ENCODE assay signal across 7 mouse cellular contexts in the genomic region with DNA sequence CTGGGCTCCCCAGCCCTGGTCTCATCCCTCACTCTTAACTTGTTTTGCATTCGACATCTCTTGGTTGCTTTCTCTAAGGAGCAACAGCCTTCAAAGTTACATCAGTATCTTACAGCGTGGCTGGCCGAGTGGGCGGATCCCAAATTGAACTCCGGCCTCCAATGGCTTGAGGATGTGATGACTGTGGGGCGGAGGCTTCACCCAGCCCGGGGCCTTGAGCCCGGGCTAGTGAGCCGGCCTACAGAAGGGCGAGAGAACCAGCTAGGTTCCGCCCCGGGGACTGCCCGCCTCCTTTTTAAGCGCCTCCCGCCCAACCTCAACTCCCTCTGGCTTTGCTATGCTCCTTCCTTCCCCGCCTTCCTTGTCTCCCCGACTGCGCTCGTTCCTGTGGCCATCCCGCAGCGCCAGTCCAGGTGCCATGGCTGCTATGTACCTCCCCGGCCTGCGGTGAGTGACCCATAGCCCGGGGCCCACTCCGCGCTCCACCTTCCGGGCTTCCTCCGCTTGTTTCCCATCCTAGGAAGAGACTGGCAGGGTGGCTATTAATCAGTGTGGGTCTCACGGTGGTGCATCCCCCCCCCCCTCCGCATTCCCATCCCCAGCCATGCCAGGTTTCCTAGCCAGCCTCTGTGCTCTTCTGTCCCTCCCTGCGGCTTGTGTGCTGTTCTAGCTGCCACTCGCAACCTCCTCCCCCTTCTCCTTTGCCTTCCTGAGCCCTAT. TPM values are rescaled to one million over a fixed set of nuclear protein-coding genes. Genes with fewer than 3 reads are reported as not detected.
DNase-seq lines count a peak whose midpoint lies in the region; ATAC-seq and TF ChIP-seq lines count a peak whose summit lies in the region.

A gene (plus strand): TSS at position 200 of the 720 bp plus-strand sequence.

- peak within 1 kb of the TSS; percentile 82 for H3K9ac ChIP-seq in hindbrain, postnatal 0 days (replicated peaks; ENCODE audit: low read length)

- no peak for TF ChIP-seq CTCF in cortical plate, adult 2 months (IDR thresholded peaks at IDR 0.05; ENCODE audit: extremely low read depth, insufficient read depth, low read length)
- no peak for TF ChIP-seq CTCF in hindbrain, postnatal 0 days (IDR thresholded peaks at IDR 0.05; ENCODE audit: low read depth)

- no peaks in the 10 kb centered on the region for H3K27me3 ChIP-seq in hindbrain, postnatal 0 days (ENCODE audit: insufficient read depth, low read length)

- TF ChIP-seq POLR2A in cortical plate, adult 2 months (IDR thresholded peaks at IDR 0.05; ENCODE audit: extremely low read depth, insufficient read depth, low read length): peak; percentile 52; the same call in 1 of the 2 replicates

- DNase-seq in adrenal gland, adult (ENCODE audit: inconsistent age in 2 of 2, low spot score in 1 of 2): peak; percentile 94 to 97
- DNase-seq in gastrocnemius, adult 8-10 months (ENCODE audit: low spot score in 2 of 2): peak; percentile 81 to 89
- peak; percentile 86 for DNase-seq in hindbrain, postnatal 0 days (ENCODE audit: low spot score)
- DNase-seq in left cerebral cortex, postnatal 10 days (ENCODE audit: extremely low spot score in 1 of 2, low spot score in 2 of 2): peak; percentile 58 to 92
- DNase-seq in right cerebral cortex, postnatal 25 days: peak; percentile 76

- intact Hi-C loops in left cerebral cortex, postnatal 10 days (cut with DNase I): no loop called here

- peak within 1 kb of the TSS; percentile 63 for H3K4me3 ChIP-seq in cortical plate, adult 2 months (ENCODE audit: insufficient read depth, low read length)
- H3K4me3 ChIP-seq in hindbrain, postnatal 0 days (ENCODE audit: low read length): peak within 1 kb of the TSS; percentile 65

- H3K4me1 ChIP-seq in cortical plate, adult 2 months (ENCODE audit: control insufficient read depth, insufficient read depth, low read length): 0 out of 2 replicates have a peak, but pooled peaks cover 3% of the 10 kb centered on the region
- peaks cover 8% of the 10 kb centered on the region for H3K4me1 ChIP-seq in hindbrain, postnatal 0 days (ENCODE audit: insufficient read depth, low read length)

- WGBS in hindbrain, postnatal 0 days: under 1% methylated on average over 32 of the region's 32 CpGs

- peak within 1 kb of the TSS; percentile 94 for H3K4me2 ChIP-seq in hindbrain, postnatal 0 days (ENCODE audit: low read depth, low read length)

- ATAC-seq in hindbrain, postnatal 0 days: peak; percentile 90
- ATAC-seq in megakaryocyte progenitor cell, adult 5-6 weeks (replicated peaks; ENCODE audit: poor library complexity): peak; percentile 86

- H3K36me3 ChIP-seq in hindbrain, postnatal 0 days (ENCODE audit: insufficient read depth, low read length): peaks cover 8% of the 10 kb centered on the region

- peak within 1 kb of the TSS; percentile 54 for H3K27ac ChIP-seq in cortical plate, adult 2 months (ENCODE audit: insufficient read depth, low read length)
- H3K27ac ChIP-seq in hindbrain, postnatal 0 days: peak within 1 kb of the TSS; percentile 94

- H3K9me3 ChIP-seq in hindbrain, postnatal 0 days (ENCODE audit: low read length): no peaks in the 10 kb centered on the region

RNA-seq across cellular contexts. Expression of the gene that starts here (rescaled TPM):
- polyA plus RNA-seq in cortical plate, adult 2 months (2012; rRNA removed): 27.2 and 35.7 TPM in 2 replicates
- total RNA-seq in gastrocnemius, adult 8-10 months (2022): 1 to 10 TPM; 2.0 to 3.7 (median 2.5) TPM
- total RNA-seq in hindbrain, postnatal 0 days (2014; rRNA removed): 30.5 and 32.0 TPM in 2 replicates
- polyA plus RNA-seq in hindbrain, postnatal 0 days (2015; fragmentation: Nextera tagmentation; extraction: Ambion mirVana): 19.9 and 22.5 TPM in 2 replicates
- 10 to 100 TPM; 13.3 to 15.5 TPM for total RNA-seq in left cerebral cortex, postnatal 10 days (2021)
- total RNA-seq in megakaryocyte progenitor cell, adult 5-6 weeks (2015): 17.6 and 18.9 TPM in 2 replicates
- 32.5 and 44.3 TPM in 2 replicates for total RNA-seq in megakaryocyte progenitor cell, adult 5-6 weeks (2017)

Comparison
In these comparisons a context has a peak if more than half of its experiments do, and no peak if none do; other contexts are left out.
1. Peak in every context shown above with its lines: DNase-seq, ATAC-seq, H3K4me3 ChIP-seq and H3K27ac ChIP-seq.